Comparison of ENCODE assay signal across 13 mouse cellular contexts in the genomic region with DNA sequence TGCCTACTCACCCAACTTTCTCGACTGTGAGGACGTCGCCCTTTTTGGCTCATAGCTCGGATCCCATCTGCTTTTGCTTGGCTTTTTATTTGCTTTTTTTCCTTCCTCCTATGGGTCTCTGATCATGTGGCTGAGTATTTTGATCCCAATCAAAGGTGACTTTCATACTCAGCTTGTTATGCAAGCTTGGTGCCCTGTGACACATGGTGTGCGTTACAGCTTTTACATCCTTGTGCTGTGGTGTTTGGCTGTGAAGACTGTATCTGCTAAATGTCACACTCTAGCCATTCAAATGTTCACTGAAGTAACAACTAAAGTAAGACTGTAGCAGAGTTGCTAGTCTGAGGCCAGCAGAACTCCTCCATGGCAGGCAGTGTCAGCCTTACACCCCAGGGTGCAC.
A peak's percentile ranks its signal among the peaks of the same experiment; 100 is the strongest.
DNase-seq lines count a peak whose midpoint lies in the region; ATAC-seq and TF ChIP-seq lines count a peak whose summit lies in the region.
"Had no signal": no experiment of that assay in that cellular context is flagged by ENCODE, and none has a peak within 500 bp of the region (broad histone marks: within the 10 kb centered on the region; RNA-seq: fewer than 3 reads in every experiment).

No protein-coding gene starts in this region.

- 54% methylated on average over 5 of the region's 5 CpGs for WGBS in kidney, embryonic 14.5 days
- 27% methylated on average over 5 of the region's 5 CpGs for WGBS in embryonic facial prominence, embryonic 15.5 days

- H3K9me3 ChIP-seq in kidney, embryonic 14.5 days (ENCODE audit: control insufficient read depth, low read length): no peaks in the 10 kb centered on the region
- H3K9me3 ChIP-seq in embryonic facial prominence, embryonic 15.5 days (replicated peaks): no peaks in the 10 kb centered on the region
- H3K9me3 ChIP-seq: hindbrain, embryonic 13.5 days had no signal

- H3K9ac ChIP-seq in kidney, embryonic 14.5 days (ENCODE audit: low read depth, low read length): no peak overlapping the region
- H3K9ac ChIP-seq in embryonic facial prominence, embryonic 15.5 days: no peak overlapping the region
- H3K9ac ChIP-seq: hindbrain, embryonic 13.5 days had no signal

- H3K27ac ChIP-seq in kidney, embryonic 14.5 days (ENCODE audit: low read depth, low read length): peak overlapping the region; percentile 68
- peak overlapping the region; percentile 60; the same call in 1 of the 2 replicates for H3K27ac ChIP-seq in embryonic facial prominence, embryonic 15.5 days (replicated peaks)
- H3K27ac ChIP-seq: hindbrain, embryonic 13.5 days had no signal

- TF ChIP-seq POLR2A in brain, embryonic 14.5 days (IDR thresholded peaks at IDR 0.05; ENCODE audit: borderline replicate concordance, extremely low read depth, insufficient read depth, insufficient read length, poor library complexity, severe bottlenecking): no peak

- TF ChIP-seq CTCF in brain, embryonic 14.5 days (IDR thresholded peaks at IDR 0.05; ENCODE audit: borderline replicate concordance, extremely low read depth, insufficient read depth, insufficient read length): no peak

- H3K4me3 ChIP-seq in kidney, embryonic 14.5 days (ENCODE audit: low read length): no peak overlapping the region
- H3K4me3 ChIP-seq in embryonic facial prominence, embryonic 15.5 days (replicated peaks): no peak overlapping the region
- H3K4me3 ChIP-seq: hindbrain, embryonic 13.5 days; layer of hippocampus, adult 2 months had no signal

- H3K4me2 ChIP-seq in kidney, embryonic 14.5 days (replicated peaks; ENCODE audit: low read depth, low read length): no peak overlapping the region
- no peak overlapping the region for H3K4me2 ChIP-seq in embryonic facial prominence, embryonic 15.5 days (replicated peaks)
- H3K4me2 ChIP-seq: hindbrain, embryonic 13.5 days had no signal

- no peak for ATAC-seq in kidney, embryonic 14.5 days (ENCODE audit: low FRiP score, low TSS enrichment)
- ATAC-seq in embryonic facial prominence, embryonic 15.5 days (ENCODE audit: insufficient number of reproducible peaks, low FRiP score, low TSS enrichment, low read depth): no peak
- ATAC-seq: CD4-positive, CD25-positive, alpha-beta regulatory T cell, adult 4 months; midbrain, embryonic 16.5 days had no signal

- DNase-seq in heart, adult 11 months: peak; percentile 86
- DNase-seq in heart, adult 9 months (ENCODE audit: low spot score in 2 of 2): no peak
- no peak for DNase-seq in kidney, postnatal 36 days
- peak; percentile 47 for DNase-seq in brain, embryonic 14.5 days (ENCODE audit: low read depth)
- no peak for DNase-seq in T-cell, adult 2 months (ENCODE audit: low spot score)
- DNase-seq: lung, adult 18-20 months; retina, postnatal 1 day had no signal

- H3K27me3 ChIP-seq in kidney, embryonic 14.5 days (ENCODE audit: control insufficient read depth, insufficient read depth, low read length): no peaks in the 10 kb centered on the region
- no peaks in the 10 kb centered on the region for H3K27me3 ChIP-seq in embryonic facial prominence, embryonic 15.5 days
- H3K27me3 ChIP-seq: hindbrain, embryonic 13.5 days had no signal

- peaks cover 9% of the 10 kb centered on the region for H3K4me1 ChIP-seq in kidney, embryonic 14.5 days (ENCODE audit: control insufficient read depth, insufficient read depth, low read length)
- peaks cover 23% of the 10 kb centered on the region for H3K4me1 ChIP-seq in embryonic facial prominence, embryonic 15.5 days
- H3K4me1 ChIP-seq: hindbrain, embryonic 13.5 days had no signal

- no peaks in the 10 kb centered on the region for H3K36me3 ChIP-seq in kidney, embryonic 14.5 days (ENCODE audit: control insufficient read depth, insufficient read depth, low read length)
- no peaks in the 10 kb centered on the region for H3K36me3 ChIP-seq in embryonic facial prominence, embryonic 15.5 days
- H3K36me3 ChIP-seq: hindbrain, embryonic 13.5 days had no signal

Comparison
In these comparisons a context has a peak if more than half of its experiments do, and no peak if none do; other contexts are left out.
1. DNase-seq: peak in heart, adult 11 months (single experiment) and brain, embryonic 14.5 days (single experiment); none in heart, adult 9 months (0 of 2), kidney, postnatal 36 days (0 of 2) and T-cell, adult 2 months (single experiment).